Comparison of ENCODE assay signal across 16 mouse cellular contexts in genomic region chr7:28578543-28579053, GRCm38 (mm10). TPM values are rescaled to one million over a fixed set of nuclear protein-coding genes. Genes with fewer than 3 reads are reported as not detected.
DNase-seq lines count a peak whose midpoint lies in the region; ATAC-seq and TF ChIP-seq lines count a peak whose summit lies in the region.
"Had no signal": no experiment of that assay in that cellular context is flagged by ENCODE, and none has a peak within 500 bp of the region (broad histone marks: within the 10 kb centered on the region; RNA-seq: fewer than 3 reads in every experiment).

No protein-coding gene starts in this region.

- TF ChIP-seq POLR2A in lung, adult 2 months (IDR thresholded peaks at IDR 0.05; ENCODE audit: borderline replicate concordance, extremely low read depth, low read depth, low read length), result no peak

- H3K4me1 ChIP-seq in heart, embryonic 12.5 days (replicated peaks), result peaks cover 82% of the 10 kb centered on the region
- H3K4me1 ChIP-seq in lung, embryonic 14.5 days (ENCODE audit: insufficient read depth), result peaks cover 28% of the 10 kb centered on the region
- peaks cover 61% of the 10 kb centered on the region for H3K4me1 ChIP-seq in lung, adult 2 months (ENCODE audit: control insufficient read depth, insufficient read depth, low read length)
- peaks cover 57% of the 10 kb centered on the region for H3K4me1 ChIP-seq in embryonic facial prominence, embryonic 13.5 days
- peaks cover 65% of the 10 kb centered on the region for H3K4me1 ChIP-seq in stomach, embryonic 16.5 days (ENCODE audit: control insufficient read depth, insufficient read depth, low read length)
- peaks cover 17% of the 10 kb centered on the region; the same call in 1 of the 2 replicates for H3K4me1 ChIP-seq in midbrain, embryonic 10.5 days

- no peak overlapping the region for H3K4me2 ChIP-seq in heart, embryonic 12.5 days
- H3K4me2 ChIP-seq in lung, embryonic 14.5 days, result 0 out of 2 replicates have a peak overlapping the region, but pooled peaks have one; percentile 36
- no peak overlapping the region for H3K4me2 ChIP-seq in embryonic facial prominence, embryonic 13.5 days
- H3K4me2 ChIP-seq in stomach, embryonic 16.5 days (ENCODE audit: low read depth, low read length), result no peak overlapping the region
- H3K4me2 ChIP-seq: forebrain, embryonic 15.5 days; hindbrain, embryonic 14.5 days had no signal

- no peaks in the 10 kb centered on the region for H3K9me3 ChIP-seq in heart, embryonic 12.5 days (replicated peaks)
- H3K9me3 ChIP-seq in lung, embryonic 14.5 days (ENCODE audit: low read depth, low read length), result no peaks in the 10 kb centered on the region
- no peaks in the 10 kb centered on the region for H3K9me3 ChIP-seq in embryonic facial prominence, embryonic 13.5 days
- H3K9me3 ChIP-seq in stomach, embryonic 16.5 days (replicated peaks; ENCODE audit: control insufficient read depth, low read length), result no peaks in the 10 kb centered on the region
- H3K9me3 ChIP-seq in midbrain, embryonic 10.5 days (replicated peaks), result no peaks in the 10 kb centered on the region
- H3K9me3 ChIP-seq: forebrain, embryonic 15.5 days had no signal

- no peak for ATAC-seq in heart, embryonic 12.5 days (ENCODE audit: insufficient number of reproducible peaks, low FRiP score)
- ATAC-seq in lung, embryonic 14.5 days (ENCODE audit: insufficient read depth), result no peak
- ATAC-seq in embryonic facial prominence, embryonic 13.5 days (ENCODE audit: insufficient number of reproducible peaks, insufficient read depth, low FRiP score, low TSS enrichment, low read depth), result no peak
- ATAC-seq in stomach, embryonic 16.5 days (ENCODE audit: insufficient read depth, low FRiP score), result no peak
- ATAC-seq: forebrain, embryonic 15.5 days had no signal

- H3K4me3 ChIP-seq in heart, embryonic 12.5 days, result no peak overlapping the region
- no peak overlapping the region for H3K4me3 ChIP-seq in lung, embryonic 14.5 days (ENCODE audit: low read depth, low read length)
- H3K4me3 ChIP-seq in lung, adult 2 months (replicated peaks; ENCODE audit: extremely low read depth, low read depth, low read length), result no peak overlapping the region
- no peak overlapping the region for H3K4me3 ChIP-seq in embryonic facial prominence, embryonic 13.5 days
- H3K4me3 ChIP-seq in stomach, embryonic 16.5 days (replicated peaks; ENCODE audit: low read length), result no peak overlapping the region
- H3K4me3 ChIP-seq in midbrain, embryonic 10.5 days, result no peak overlapping the region
- H3K4me3 ChIP-seq: forebrain, embryonic 15.5 days had no signal

- peak overlapping the region; percentile 78; the same call in 1 of the 2 replicates for H3K27ac ChIP-seq in heart, embryonic 12.5 days (ENCODE audit: poor library complexity, severe bottlenecking)
- peak overlapping the region; percentile 93 for H3K27ac ChIP-seq in lung, embryonic 14.5 days (ENCODE audit: low read depth)
- peak overlapping the region; percentile 78; the same call in 1 of the 2 replicates for H3K27ac ChIP-seq in embryonic facial prominence, embryonic 13.5 days
- H3K27ac ChIP-seq in stomach, embryonic 16.5 days (ENCODE audit: low read length), result peak overlapping the region; percentile 97
- no peak overlapping the region for H3K27ac ChIP-seq in midbrain, embryonic 10.5 days (replicated peaks)
- H3K27ac ChIP-seq: forebrain, embryonic 15.5 days; hindbrain, embryonic 14.5 days had no signal

- no peak overlapping the region for H3K9ac ChIP-seq in heart, embryonic 12.5 days
- H3K9ac ChIP-seq in lung, embryonic 14.5 days, result no peak overlapping the region
- no peak overlapping the region for H3K9ac ChIP-seq in embryonic facial prominence, embryonic 13.5 days
- no peak overlapping the region for H3K9ac ChIP-seq in stomach, embryonic 16.5 days (ENCODE audit: low read length)
- H3K9ac ChIP-seq: forebrain, embryonic 15.5 days; hindbrain, embryonic 14.5 days had no signal

- 70% methylated on average over 5 of the region's 5 CpGs for WGBS in heart, embryonic 12.5 days
- WGBS in lung, embryonic 14.5 days, result 62% methylated on average over 5 of the region's 5 CpGs
- 66% methylated on average over 5 of the region's 5 CpGs for WGBS in lung, adult 2 months
- 80% methylated on average over 5 of the region's 5 CpGs for WGBS in embryonic facial prominence, embryonic 13.5 days
- 63% methylated on average over 5 of the region's 5 CpGs for WGBS in stomach, embryonic 16.5 days
- 85% methylated on average over 5 of the region's 5 CpGs for WGBS in midbrain, embryonic 10.5 days

- no peaks in the 10 kb centered on the region for H3K27me3 ChIP-seq in heart, embryonic 12.5 days (replicated peaks)
- no peaks in the 10 kb centered on the region for H3K27me3 ChIP-seq in lung, embryonic 14.5 days (ENCODE audit: insufficient read depth, low read length)
- H3K27me3 ChIP-seq in embryonic facial prominence, embryonic 13.5 days, result no peaks in the 10 kb centered on the region
- H3K27me3 ChIP-seq in stomach, embryonic 16.5 days (ENCODE audit: control insufficient read depth, insufficient read depth, low read length), result no peaks in the 10 kb centered on the region
- no peaks in the 10 kb centered on the region for H3K27me3 ChIP-seq in midbrain, embryonic 10.5 days (ENCODE audit: low read depth, poor library complexity, severe bottlenecking)
- H3K27me3 ChIP-seq: forebrain, embryonic 15.5 days had no signal

- no peak for DNase-seq in heart, adult 9 months (ENCODE audit: low spot score in 2 of 2)
- DNase-seq in lung, embryonic 14.5 days, result no peak
- no peak for DNase-seq in lung, adult 2 months
- DNase-seq in midbrain, embryonic 10.5 days (ENCODE audit: low spot score), result no peak
- no peak for DNase-seq in gastrocnemius, postnatal 4 days (ENCODE audit: low spot score in 2 of 2)
- DNase-seq: gastrocnemius, postnatal 25 days; left cerebral cortex, postnatal 4 days; thymus, postnatal 14 days had no signal

- no peak for TF ChIP-seq CTCF in lung, embryonic 14.5 days (IDR thresholded peaks at IDR 0.05; ENCODE audit: low read depth)
- TF ChIP-seq CTCF in lung, adult 2 months (IDR thresholded peaks at IDR 0.05; ENCODE audit: insufficient read depth, low read length), result no peak

- H3K36me3 ChIP-seq in heart, embryonic 12.5 days, result no peaks in the 10 kb centered on the region
- peaks cover 4% of the 10 kb centered on the region; the same call in 1 of the 2 replicates for H3K36me3 ChIP-seq in lung, embryonic 14.5 days (ENCODE audit: insufficient read depth)
- H3K36me3 ChIP-seq in embryonic facial prominence, embryonic 13.5 days, result no peaks in the 10 kb centered on the region
- H3K36me3 ChIP-seq in stomach, embryonic 16.5 days (ENCODE audit: control insufficient read depth, insufficient read depth, low read length), result no peaks in the 10 kb centered on the region
- H3K36me3 ChIP-seq in midbrain, embryonic 10.5 days, result peaks cover 18% of the 10 kb centered on the region
- H3K36me3 ChIP-seq: forebrain, embryonic 15.5 days had no signal

RNA-seq across cellular contexts. Expression of gene Samd4b, which starts 19.3 kb away (rescaled TPM):
- polyA plus RNA-seq in heart, embryonic 12.5 days (2016; fragmentation: Nextera tagmentation; extraction: Ambion mirVana), result 29.0 and 29.5 TPM in 2 replicates
- 27.9 and 34.0 TPM in 2 replicates for polyA plus RNA-seq in lung, embryonic 14.5 days (2014; fragmentation: Nextera tagmentation; extraction: Ambion mirVana)
- polyA plus RNA-seq in lung, adult 2 months (2012; rRNA removed), result 93.9 and 112 TPM in 2 replicates
- 32.8 and 33.3 TPM in 2 replicates for polyA plus RNA-seq in embryonic facial prominence, embryonic 13.5 days (2015; fragmentation: Nextera tagmentation; extraction: Ambion mirVana)
- 10.9 and 11.2 TPM in 2 replicates for polyA plus RNA-seq in stomach, embryonic 16.5 days (2015; fragmentation: Nextera tagmentation; extraction: Ambion mirVana)
- polyA plus RNA-seq in midbrain, embryonic 10.5 days (2016; fragmentation: Nextera tagmentation; extraction: Ambion mirVana), result 29.2 and 30.5 TPM in 2 replicates
- total RNA-seq in gastrocnemius, postnatal 4 days (2021), result 10 to 100 TPM; 43.0 to 44.1 TPM

RNA-seq across cellular contexts. Expression of gene Pak4, which starts 19.4 kb away (rescaled TPM):
- polyA plus RNA-seq in heart, embryonic 12.5 days (2016; fragmentation: Nextera tagmentation; extraction: Ambion mirVana), result 32.7 TPM in 2 replicates
- polyA plus RNA-seq in lung, embryonic 14.5 days (2014; fragmentation: Nextera tagmentation; extraction: Ambion mirVana), result 46.2 and 52.5 TPM in 2 replicates
- 66.7 and 76.0 TPM in 2 replicates for polyA plus RNA-seq in lung, adult 2 months (2012; rRNA removed)
- 35.8 and 36.0 TPM in 2 replicates for polyA plus RNA-seq in embryonic facial prominence, embryonic 13.5 days (2015; fragmentation: Nextera tagmentation; extraction: Ambion mirVana)
- 54.8 and 64.4 TPM in 2 replicates for polyA plus RNA-seq in stomach, embryonic 16.5 days (2015; fragmentation: Nextera tagmentation; extraction: Ambion mirVana)
- 60.9 and 66.4 TPM in 2 replicates for polyA plus RNA-seq in midbrain, embryonic 10.5 days (2016; fragmentation: Nextera tagmentation; extraction: Ambion mirVana)
- total RNA-seq in gastrocnemius, postnatal 4 days (2021), result 10 to 100 TPM; 11.9 to 12.4 TPM

RNA-seq across cellular contexts. Expression of gene Nccrp1, which starts 31.5 kb away (rescaled TPM):
- polyA plus RNA-seq in heart, embryonic 12.5 days (2016; fragmentation: Nextera tagmentation; extraction: Ambion mirVana), result not detected in 2 replicates
- polyA plus RNA-seq in lung, embryonic 14.5 days (2014; fragmentation: Nextera tagmentation; extraction: Ambion mirVana), result not detected in 2 replicates
- polyA plus RNA-seq in lung, adult 2 months (2012; rRNA removed), result 0.53 and 27.0 TPM in 2 replicates
- 0.18 TPM in 1 of 2 replicates, not detected in the other for polyA plus RNA-seq in embryonic facial prominence, embryonic 13.5 days (2015; fragmentation: Nextera tagmentation; extraction: Ambion mirVana)
- polyA plus RNA-seq in stomach, embryonic 16.5 days (2015; fragmentation: Nextera tagmentation; extraction: Ambion mirVana), result 19.7 and 34.8 TPM in 2 replicates
- 0.14 and 0.20 TPM in 2 replicates for polyA plus RNA-seq in midbrain, embryonic 10.5 days (2016; fragmentation: Nextera tagmentation; extraction: Ambion mirVana)
- total RNA-seq in gastrocnemius, postnatal 4 days (2021), result not detected
- total RNA-seq: gastrocnemius, postnatal 25 days; left cerebral cortex, postnatal 4 days had no signal
- polyA plus RNA-seq: embryonic facial prominence, embryonic 11.5 days; forebrain, embryonic 15.5 days had no signal

RNA-seq across cellular contexts. Expression of gene Sycn, which starts 37.9 kb away (rescaled TPM):
- not detected in 2 replicates for polyA plus RNA-seq in heart, embryonic 12.5 days (2016; fragmentation: Nextera tagmentation; extraction: Ambion mirVana)
- polyA plus RNA-seq in lung, embryonic 14.5 days (2014; fragmentation: Nextera tagmentation; extraction: Ambion mirVana), result not detected in 2 replicates
- 27.0 TPM in 1 of 2 replicates, not detected in the other for polyA plus RNA-seq in lung, adult 2 months (2012; rRNA removed)
- polyA plus RNA-seq in embryonic facial prominence, embryonic 13.5 days (2015; fragmentation: Nextera tagmentation; extraction: Ambion mirVana), result not detected in 2 replicates
- polyA plus RNA-seq in stomach, embryonic 16.5 days (2015; fragmentation: Nextera tagmentation; extraction: Ambion mirVana), result 124 and 215 TPM in 2 replicates
- not detected in 2 replicates for polyA plus RNA-seq in midbrain, embryonic 10.5 days (2016; fragmentation: Nextera tagmentation; extraction: Ambion mirVana)
- not detected for total RNA-seq in gastrocnemius, postnatal 4 days (2021)
- total RNA-seq: gastrocnemius, postnatal 25 days; layer of hippocampus, adult 8-10 months; left cerebral cortex, postnatal 4 days had no signal
- polyA plus RNA-seq: cerebellum, adult 2 months; embryonic facial prominence, embryonic 11.5 days; forebrain, embryonic 15.5 days; hindbrain, embryonic 14.5 days had no signal

RNA-seq across cellular contexts. Expression of gene Acp7, which starts 52.5 kb away (rescaled TPM):
- polyA plus RNA-seq in heart, embryonic 12.5 days (2016; fragmentation: Nextera tagmentation; extraction: Ambion mirVana), result not detected in 2 replicates
- polyA plus RNA-seq in lung, embryonic 14.5 days (2014; fragmentation: Nextera tagmentation; extraction: Ambion mirVana), result not detected in 2 replicates
- polyA plus RNA-seq in lung, adult 2 months (2012; rRNA removed), result 0.41 and 16.5 TPM in 2 replicates
- polyA plus RNA-seq in embryonic facial prominence, embryonic 13.5 days (2015; fragmentation: Nextera tagmentation; extraction: Ambion mirVana), result 0.23 TPM in 1 of 2 replicates, not detected in the other
- 0.16 TPM in 1 of 2 replicates, not detected in the other for polyA plus RNA-seq in stomach, embryonic 16.5 days (2015; fragmentation: Nextera tagmentation; extraction: Ambion mirVana)
- polyA plus RNA-seq in midbrain, embryonic 10.5 days (2016; fragmentation: Nextera tagmentation; extraction: Ambion mirVana), result not detected in 2 replicates
- total RNA-seq in gastrocnemius, postnatal 4 days (2021), result not detected
- total RNA-seq: gastrocnemius, postnatal 25 days had no signal
- polyA plus RNA-seq: embryonic facial prominence, embryonic 11.5 days; forebrain, embryonic 15.5 days had no signal
